ENCODE assay signal across 16 mouse cellular contexts in genomic region chr3:95195772-95196171, GRCm38 (mm10). TPM values are rescaled to one million over a fixed set of nuclear protein-coding genes. Genes with fewer than 3 reads are reported as not detected.
"Had no signal": no experiment of that assay in that cellular context is flagged by ENCODE, and none has a peak within 500 bp of the region (broad histone marks: within the 10 kb centered on the region; RNA-seq: fewer than 3 reads in every experiment).

No protein-coding gene starts in this region.

- H3K4me3 ChIP-seq: midbrain, embryonic 10.5 days; midbrain, embryonic 12.5 days; neural tube, embryonic 12.5 days; stomach, embryonic 15.5 days had no signal

- H3K9me3 ChIP-seq: midbrain, embryonic 10.5 days; midbrain, embryonic 12.5 days; neural tube, embryonic 12.5 days; stomach, embryonic 15.5 days had no signal

- H3K9ac ChIP-seq: lung, embryonic 14.5 days; midbrain, embryonic 12.5 days; neural tube, embryonic 12.5 days; stomach, embryonic 15.5 days had no signal

- H3K4me2 ChIP-seq: lung, embryonic 14.5 days; midbrain, embryonic 12.5 days; neural tube, embryonic 12.5 days; stomach, embryonic 15.5 days had no signal

- ATAC-seq: midbrain, embryonic 16.5 days had no signal

- H3K27me3 ChIP-seq: midbrain, embryonic 12.5 days; neural tube, embryonic 12.5 days; stomach, embryonic 15.5 days had no signal

- DNase-seq: lung, adult 18-20 months; lung, embryonic 14.5 days; lung, postnatal 10 days; lung, postnatal 4 days; midbrain, embryonic 14.5 days; right cerebral cortex, postnatal 14 days; thymus, adult 18-20 months; thymus, postnatal 14 days; thymus, postnatal 36 days had no signal

- H3K27ac ChIP-seq: midbrain, embryonic 10.5 days; midbrain, embryonic 12.5 days; neural tube, embryonic 12.5 days; stomach, embryonic 15.5 days had no signal

- H3K4me1 ChIP-seq: midbrain, embryonic 10.5 days; midbrain, embryonic 12.5 days; neural tube, embryonic 12.5 days; stomach, embryonic 15.5 days had no signal

RNA-seq across cellular contexts. Expression of gene Sema6c, which starts 35.5 kb away (rescaled TPM):
- total RNA-seq: megakaryocyte-erythroid progenitor cell, adult 5-6 weeks; neutrophil, adult 5-6 weeks had no signal

RNA-seq across cellular contexts. Expression of gene Gm128, which starts 45.6 kb away (rescaled TPM):
- total RNA-seq: neutrophil, adult 5-6 weeks had no signal
- polyA plus RNA-seq: midbrain, embryonic 12.5 days had no signal
